Mouse (Mus musculus): ENCODE measurements at regions not wholly inside any gene's neighbourhood (a gene's known extent, or its start where the extent isn't known, plus 50 kb on each side); places are given as distances from the start of the nearest gene placed in this dataset.

DNA sequence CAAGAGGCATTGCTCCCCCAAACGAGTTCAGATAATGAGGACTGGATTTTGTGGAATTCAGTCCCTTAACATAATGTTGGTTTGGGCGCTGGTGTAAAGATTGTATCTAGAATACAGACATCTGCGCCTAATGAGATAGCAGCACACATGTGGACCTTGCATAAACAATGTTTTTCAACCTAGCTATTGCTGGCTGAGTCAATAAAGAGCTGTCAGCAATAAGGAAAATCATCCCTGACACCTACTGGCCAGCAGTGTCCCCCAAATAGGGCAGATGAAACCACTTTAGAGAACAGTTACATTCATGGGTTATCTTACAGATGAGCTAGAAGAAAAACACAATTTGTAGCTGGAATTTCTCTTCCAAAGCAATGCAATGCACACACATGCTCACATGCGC, 252.7 kb upstream of the Dcbld2 start:
- TF ChIP-seq CTCF (IDR thresholded peaks at IDR 0.05; ENCODE audit: low read depth, low read length) (no peak), GATA1 (IDR thresholded peaks at IDR 0.05; ENCODE audit: borderline replicate concordance, low read length) (no peak)

Data from G1E (cell line).